Mouse (Mus musculus): ENCODE results near the gene Cnga3. TPM values are rescaled to one million over a fixed set of nuclear protein-coding genes. Genes with fewer than 3 reads are reported as not detected.

Cnga3 gene
- polyA plus RNA-seq, 1 experiment from 2014 or later, result not detected

- no peak for ATAC-seq (ENCODE audit: insufficient number of reproducible peaks, low FRiP score, low TSS enrichment, low read depth)
- 80% methylated on average over 8 of the region's 8 CpGs for WGBS
- H3K27me3 ChIP-seq (ENCODE audit: control insufficient read depth, insufficient read depth, low read length), result no peaks in the 10 kb centered on the region
- H3K36me3 ChIP-seq (ENCODE audit: control insufficient read depth, insufficient read depth, low read length), result no peaks in the 10 kb centered on the region
- no peak overlapping the region for H3K4me2 ChIP-seq (ENCODE audit: low read depth, severe bottlenecking)
- H3K4me1 ChIP-seq (ENCODE audit: control insufficient read depth, insufficient read depth, low read length), result 0 out of 2 replicates have a peak, but pooled peaks cover 2% of the 10 kb centered on the region
- H3K27ac ChIP-seq (replicated peaks; ENCODE audit: low read depth, low read length), result no peak overlapping the region
- no peaks in the 10 kb centered on the region for H3K9me3 ChIP-seq (ENCODE audit: control insufficient read depth, low read length)
- DNase-seq (ENCODE audit: low spot score), result no peak
- H3K9ac ChIP-seq (ENCODE audit: low read length), result no peak overlapping the region
- H3K4me3 ChIP-seq (ENCODE audit: low read depth, low read length), result no peak overlapping the region
These were observed 28.0 kb downstream of the Cnga3 start for GRCm38 (mm10) chr1:37242253-37242652.

- no peaks in the 10 kb centered on the region for H3K9me3 ChIP-seq (ENCODE audit: control insufficient read depth, low read length)
- no peaks in the 10 kb centered on the region for H3K36me3 ChIP-seq (ENCODE audit: control insufficient read depth, insufficient read depth, low read length)
- H3K4me2 ChIP-seq (ENCODE audit: low read depth, severe bottlenecking), result no peak overlapping the region
- H3K27me3 ChIP-seq (ENCODE audit: control insufficient read depth, insufficient read depth, low read length), result no peaks in the 10 kb centered on the region
- WGBS, result 95% methylated on average over 2 of the region's 2 CpGs
- no peak for ATAC-seq (ENCODE audit: insufficient number of reproducible peaks, low FRiP score, low TSS enrichment, low read depth)
- no peak overlapping the region for H3K4me3 ChIP-seq (ENCODE audit: low read depth, low read length)
- no peak for DNase-seq (ENCODE audit: low spot score)
- no peak overlapping the region for H3K27ac ChIP-seq (replicated peaks; ENCODE audit: low read depth, low read length)
- H3K9ac ChIP-seq (ENCODE audit: low read length), result no peak overlapping the region
- H3K4me1 ChIP-seq (ENCODE audit: control insufficient read depth, insufficient read depth, low read length), result no peaks in the 10 kb centered on the region
These were observed 32.2 kb downstream of the Cnga3 start for GRCm38 (mm10) chr1:37246476-37246875.

DNA sequence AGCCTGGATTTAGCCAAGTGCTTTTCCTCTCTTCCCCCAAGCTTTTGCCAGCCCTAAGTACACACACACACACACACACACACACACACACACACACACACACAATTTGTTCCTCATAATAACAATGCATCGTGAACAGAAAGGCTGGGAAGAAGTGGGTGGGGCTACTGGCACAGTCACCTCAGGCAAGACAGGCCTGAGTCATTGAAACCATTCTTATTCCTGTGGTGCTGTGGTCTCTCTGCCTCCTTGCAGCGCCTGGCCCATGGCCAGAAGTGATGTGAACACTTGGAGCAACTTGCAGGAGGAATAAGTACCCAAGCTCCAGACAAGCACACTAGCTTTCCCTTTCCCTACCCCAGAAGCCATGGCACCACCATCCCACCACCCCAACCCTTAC, 34.2 kb downstream of the Cnga3 start:
- WGBS, result 42% methylated on average over 2 of the region's 2 CpGs
- ATAC-seq (ENCODE audit: insufficient number of reproducible peaks, low FRiP score, low TSS enrichment, low read depth), result no peak

DNA sequence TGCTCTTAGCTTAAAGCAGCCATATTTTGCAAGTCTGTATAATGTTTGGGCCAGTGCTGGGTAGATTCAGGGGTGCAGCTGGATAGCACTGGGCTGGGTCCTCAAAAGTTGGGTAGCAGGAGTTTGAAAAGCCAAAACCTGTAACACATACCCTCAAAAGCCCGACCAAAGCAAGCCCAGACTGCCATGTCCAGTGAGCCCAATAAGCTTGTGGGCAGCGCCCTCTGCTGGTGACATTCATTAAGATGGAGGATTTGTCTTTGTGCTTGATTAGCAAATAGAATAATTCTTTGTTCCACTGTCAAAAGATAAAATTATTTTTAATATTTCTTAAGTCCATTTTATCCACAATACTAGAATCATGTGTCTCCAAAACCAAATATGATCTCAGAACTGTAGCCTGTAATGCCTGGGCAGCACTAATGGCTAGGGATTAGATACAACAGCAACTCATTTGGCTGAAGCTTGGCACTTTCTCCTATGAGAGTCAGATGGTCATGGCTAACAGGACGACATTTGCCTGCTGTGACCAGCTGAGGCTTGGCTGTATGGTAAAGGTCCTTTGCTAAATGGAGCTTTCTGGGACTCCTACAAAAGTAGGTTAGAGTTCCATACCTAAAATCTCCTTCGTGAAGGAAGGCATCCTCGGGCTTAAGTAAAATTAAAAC, 36.5 kb downstream of the Cnga3 start:
- Histone ChIP-seq H3K9ac (ENCODE audit: low read length) (no peak overlapping the region), H3K4me1 (ENCODE audit: control insufficient read depth, insufficient read depth, low read length) (no peaks in the 10 kb centered on the region), H3K4me3 (ENCODE audit: low read depth, low read length) (no peak overlapping the region), H3K9me3 (ENCODE audit: control insufficient read depth, low read length) (no peaks in the 10 kb centered on the region), H3K36me3 (ENCODE audit: control insufficient read depth, insufficient read depth, low read length) (no peaks in the 10 kb centered on the region), H3K4me2 (ENCODE audit: low read depth, severe bottlenecking) (no peak overlapping the region), H3K27ac (replicated peaks; ENCODE audit: low read depth, low read length) (no peak overlapping the region), H3K27me3 (ENCODE audit: control insufficient read depth, insufficient read depth, low read length) (no peaks in the 10 kb centered on the region)
- no peak for ATAC-seq (ENCODE audit: insufficient number of reproducible peaks, low FRiP score, low TSS enrichment, low read depth)
- DNase-seq (ENCODE audit: low spot score), result peak; percentile 92
- WGBS, result 38% methylated on average over 5 of the region's 5 CpGs

More for the DNA sequence above, 34.2 kb downstream of the Cnga3 start:
- no peaks in the 10 kb centered on the region for H3K4me1 ChIP-seq (ENCODE audit: control insufficient read depth, insufficient read depth, low read length)
- DNase-seq (ENCODE audit: low spot score), result no peak
- H3K9ac ChIP-seq (ENCODE audit: low read length), result no peak overlapping the region
- H3K36me3 ChIP-seq (ENCODE audit: control insufficient read depth, insufficient read depth, low read length), result no peaks in the 10 kb centered on the region
- no peak overlapping the region for H3K4me3 ChIP-seq (ENCODE audit: low read depth, low read length)
- H3K4me2 ChIP-seq (ENCODE audit: low read depth, severe bottlenecking), result no peak overlapping the region
- H3K27ac ChIP-seq (replicated peaks; ENCODE audit: low read depth, low read length), result no peak overlapping the region
- no peaks in the 10 kb centered on the region for H3K27me3 ChIP-seq (ENCODE audit: control insufficient read depth, insufficient read depth, low read length)
- no peaks in the 10 kb centered on the region for H3K9me3 ChIP-seq (ENCODE audit: control insufficient read depth, low read length)

DNA sequence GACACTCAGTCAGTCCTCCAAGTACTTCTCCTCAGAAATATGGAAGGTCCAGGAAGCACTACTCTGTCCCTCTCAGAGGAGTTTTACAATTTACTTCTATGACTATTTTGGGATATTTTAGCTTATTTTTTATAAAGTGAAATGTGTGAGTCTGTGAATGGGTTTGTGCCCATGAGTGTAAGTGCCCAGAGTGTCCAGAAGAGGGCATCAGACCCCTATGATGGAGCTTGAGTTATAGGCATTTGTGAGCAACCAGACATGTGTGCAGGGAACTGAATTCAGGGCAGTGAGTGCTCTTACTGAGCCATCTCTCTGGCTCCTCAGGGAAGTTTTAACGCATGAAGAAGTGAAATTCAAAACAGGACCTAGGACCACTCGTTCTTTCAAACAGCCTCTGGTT, 44.2 kb downstream of the Cnga3 start:
- no peaks in the 10 kb centered on the region for H3K36me3 ChIP-seq (ENCODE audit: control insufficient read depth, insufficient read depth, low read length)
- no peak overlapping the region for H3K27ac ChIP-seq (replicated peaks; ENCODE audit: low read depth, low read length)
- DNase-seq (ENCODE audit: low spot score) (no peak), ATAC-seq (ENCODE audit: insufficient number of reproducible peaks, low FRiP score, low TSS enrichment, low read depth) (no peak)
- no peak overlapping the region for H3K4me3 ChIP-seq (ENCODE audit: low read depth, low read length)
- H3K4me2 ChIP-seq (ENCODE audit: low read depth, severe bottlenecking), result no peak overlapping the region
- no peaks in the 10 kb centered on the region for H3K4me1 ChIP-seq (ENCODE audit: control insufficient read depth, insufficient read depth, low read length)
- no peaks in the 10 kb centered on the region for H3K9me3 ChIP-seq (ENCODE audit: control insufficient read depth, low read length)
- H3K27me3 ChIP-seq (ENCODE audit: control insufficient read depth, insufficient read depth, low read length), result no peaks in the 10 kb centered on the region
- H3K9ac ChIP-seq (ENCODE audit: low read length), result no peak overlapping the region
- 92% methylated on average over 2 of the region's 2 CpGs for WGBS

- ATAC-seq (ENCODE audit: insufficient number of reproducible peaks, low FRiP score, low TSS enrichment, low read depth) (no peak), DNase-seq (ENCODE audit: low spot score) (peak; percentile 73)
- 7% methylated on average over 7 of the region's 7 CpGs for WGBS
- Histone ChIP-seq H3K27me3 (ENCODE audit: control insufficient read depth, insufficient read depth, low read length) (no peaks in the 10 kb centered on the region), H3K9me3 (ENCODE audit: control insufficient read depth, low read length) (no peaks in the 10 kb centered on the region), H3K4me2 (ENCODE audit: low read depth, severe bottlenecking) (no peak overlapping the region), H3K4me1 (ENCODE audit: control insufficient read depth, insufficient read depth, low read length) (no peaks in the 10 kb centered on the region), H3K9ac (ENCODE audit: low read length) (no peak overlapping the region), H3K36me3 (ENCODE audit: control insufficient read depth, insufficient read depth, low read length) (no peaks in the 10 kb centered on the region), H3K27ac (replicated peaks; ENCODE audit: low read depth, low read length) (no peak overlapping the region), H3K4me3 (ENCODE audit: low read depth, low read length) (no peak overlapping the region)
These were observed 58.2 kb downstream of the Cnga3 start for GRCm38 (mm10) chr1:37272464-37272863.

GRCm38 (mm10) chr1:37286556-37286955, 72.3 kb downstream of the Cnga3 start:
- Histone ChIP-seq H3K27ac (replicated peaks; ENCODE audit: low read depth, low read length) (no peak overlapping the region), H3K9ac (ENCODE audit: low read length) (no peak overlapping the region), H3K9me3 (ENCODE audit: control insufficient read depth, low read length) (no peaks in the 10 kb centered on the region; the same call in 1 of the 2 replicates), H3K27me3 (ENCODE audit: control insufficient read depth, insufficient read depth, low read length) (no peaks in the 10 kb centered on the region), H3K36me3 (ENCODE audit: control insufficient read depth, insufficient read depth, low read length) (no peaks in the 10 kb centered on the region), H3K4me1 (ENCODE audit: control insufficient read depth, insufficient read depth, low read length) (no peaks in the 10 kb centered on the region), H3K4me3 (ENCODE audit: low read depth, low read length) (no peak overlapping the region), H3K4me2 (ENCODE audit: low read depth, severe bottlenecking) (no peak overlapping the region)
- WGBS, result 80% methylated on average over 7 of the region's 7 CpGs
- ATAC-seq (ENCODE audit: insufficient number of reproducible peaks, low FRiP score, low TSS enrichment, low read depth), result no peak
- no peak for DNase-seq (ENCODE audit: low spot score)

- DNase-seq (ENCODE audit: low spot score) (no peak), ATAC-seq (ENCODE audit: insufficient number of reproducible peaks, low FRiP score, low TSS enrichment, low read depth) (no peak)
- no peak overlapping the region for H3K4me2 ChIP-seq (ENCODE audit: low read depth, severe bottlenecking)
- no peaks in the 10 kb centered on the region; the same call in 1 of the 2 replicates for H3K9me3 ChIP-seq (ENCODE audit: control insufficient read depth, low read length)
- WGBS, result 82% methylated on average over 1 of the region's 1 CpGs
- no peaks in the 10 kb centered on the region for H3K27me3 ChIP-seq (ENCODE audit: control insufficient read depth, insufficient read depth, low read length)
- H3K27ac ChIP-seq (replicated peaks; ENCODE audit: low read depth, low read length), result no peak overlapping the region
- H3K36me3 ChIP-seq (ENCODE audit: control insufficient read depth, insufficient read depth, low read length), result no peaks in the 10 kb centered on the region
- no peaks in the 10 kb centered on the region for H3K4me1 ChIP-seq (ENCODE audit: control insufficient read depth, insufficient read depth, low read length)
- H3K4me3 ChIP-seq (ENCODE audit: low read depth, low read length), result no peak overlapping the region
- H3K9ac ChIP-seq (ENCODE audit: low read length), result no peak overlapping the region
These were observed 73.5 kb downstream of the Cnga3 start for GRCm38 (mm10) chr1:37287748-37288147.
